Mouse (Mus musculus) embryonic fibroblast, embryonic 13.5 days (primary cell): ENCODE measurements around the gene 1700012B07Rik.

Experiments used
- CTCF ChIP-seq: IDR thresholded peaks from 2 replicates; pipeline ENCODE4 v1.5.1; 2011; ENCODE audit warnings: mild to moderate bottlenecking, control low read depth, low read length, moderate library complexity, borderline replicate concordance; ENCODE audit not compliant: insufficient read depth
- POLR2A ChIP-seq: IDR thresholded peaks from 2 replicates; pipeline ENCODE4 v1.6.1; 2011; ENCODE audit warnings: low read depth, mild to moderate bottlenecking, control low read depth, low read length, moderate library complexity

GRCm38 (mm10) chr11:109873852-109874610, 46.2 kb upstream of the 1700012B07Rik start:
- TF ChIP-seq CTCF (no peak), POLR2A (no peak)
